Mouse (Mus musculus) left cerebral cortex, adult 18-20 months (tissue): ENCODE results near the gene Nrcam. TPM values are rescaled to one million over a fixed set of nuclear protein-coding genes. Genes with fewer than 3 reads are reported as not detected.

Source experiments
- DNase-seq, 2 experiments: peaks; one replicate each; pipeline ENCODE4 v3.0.0; 2021 to 2022; ENCODE audit warnings: low spot score in 2 of 2, mixed read lengths in 1 of 2
- total RNA-seq, 2 experiments: library from RNA; stranded (reverse); gene quantifications; 2 replicates each; pipeline ENCODE4 v1.2.3; 2021

The Nrcam gene
- total RNA-seq, 2 experiments from 2014 or later: 455 to 475 TPM

DNA sequence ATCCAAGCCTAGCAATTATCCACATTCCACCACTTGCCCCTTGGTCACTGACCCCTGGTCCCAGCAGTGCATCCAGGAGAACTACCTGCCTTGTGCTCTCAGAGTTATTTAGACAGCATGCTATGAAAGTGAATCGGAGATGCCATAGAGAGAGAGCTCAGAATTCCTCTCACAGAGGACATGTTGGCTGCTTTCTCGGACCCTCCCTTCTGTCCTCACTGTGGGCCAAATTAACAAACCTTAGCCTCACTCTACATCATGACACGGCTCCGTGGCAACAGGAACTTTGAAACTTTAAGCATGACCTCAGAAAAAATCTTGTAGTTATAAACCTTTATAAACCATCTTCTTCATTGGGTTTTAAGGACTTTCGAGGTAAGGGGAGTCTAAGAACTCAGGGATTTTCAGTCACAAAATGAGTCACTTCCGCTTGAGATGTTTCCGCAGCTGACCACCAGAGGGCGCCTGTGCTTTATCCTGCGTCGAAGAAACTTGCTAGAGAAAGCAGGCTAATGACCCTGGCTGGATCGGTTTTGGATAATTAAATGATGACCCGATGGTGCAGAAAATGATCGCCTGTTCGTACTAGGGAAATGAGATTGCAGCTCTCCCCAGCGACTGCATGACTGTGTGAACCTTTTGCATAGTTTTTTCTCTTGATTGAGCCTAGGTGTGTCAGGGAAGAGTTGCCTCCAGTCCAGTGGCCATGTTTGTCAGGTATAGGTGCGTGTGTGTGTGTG is 272.9 kb downstream of the Nrcam start:
- peak; percentile 53 to 73 for DNase-seq

DNA sequence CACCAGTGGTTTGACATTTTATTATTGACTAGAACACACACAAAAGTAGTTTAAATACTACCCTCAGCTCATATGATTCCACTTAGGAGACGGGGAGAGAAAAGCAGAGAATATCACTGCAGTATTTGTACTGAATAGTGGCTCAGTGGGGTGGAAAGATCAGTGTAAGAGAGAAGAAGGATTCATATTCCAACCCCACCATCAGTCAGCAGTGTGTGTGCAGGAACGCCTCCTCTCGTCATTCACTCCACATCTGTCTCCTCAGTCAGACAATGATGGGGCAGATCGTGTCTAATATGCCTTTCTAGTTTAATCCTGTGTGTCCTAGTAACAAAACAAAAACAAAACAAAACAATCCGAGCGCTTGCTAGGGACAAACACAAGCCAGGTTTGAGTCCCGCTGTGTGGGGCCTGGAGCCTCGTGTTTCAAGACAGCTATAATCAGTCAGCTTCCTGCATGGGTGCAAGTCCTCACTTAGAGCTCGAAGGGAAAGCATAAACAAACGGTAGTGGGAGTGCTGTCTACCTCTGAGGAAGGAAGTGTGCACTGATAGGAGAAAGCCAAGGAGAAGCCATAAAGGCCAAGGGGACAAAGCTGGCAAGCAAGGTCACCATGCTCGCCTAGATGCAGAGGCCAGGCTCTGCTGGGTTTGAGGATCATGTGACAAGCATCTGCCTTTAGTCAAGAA is 273.7 kb downstream of the Nrcam start:
- no peak for DNase-seq

DNA sequence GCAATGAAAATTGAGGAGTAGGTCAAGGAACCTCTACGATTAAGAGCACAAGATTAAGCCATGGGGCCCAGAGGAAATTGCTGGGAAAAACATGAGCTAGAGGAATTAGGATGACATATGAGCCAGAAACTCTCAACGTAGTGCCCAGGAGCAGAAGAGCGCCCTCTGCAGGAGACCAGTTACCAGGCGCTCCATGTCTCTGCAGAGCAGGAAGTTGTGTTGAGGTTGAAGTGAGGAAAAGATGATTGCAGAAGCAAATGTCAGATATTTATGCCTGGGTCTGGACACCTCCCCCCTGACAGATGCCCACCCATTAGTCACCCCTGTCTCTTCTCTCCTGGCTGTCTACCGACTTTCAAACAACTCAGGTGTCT is 274.3 kb downstream of the Nrcam start:
- DNase-seq: no peak

DNA sequence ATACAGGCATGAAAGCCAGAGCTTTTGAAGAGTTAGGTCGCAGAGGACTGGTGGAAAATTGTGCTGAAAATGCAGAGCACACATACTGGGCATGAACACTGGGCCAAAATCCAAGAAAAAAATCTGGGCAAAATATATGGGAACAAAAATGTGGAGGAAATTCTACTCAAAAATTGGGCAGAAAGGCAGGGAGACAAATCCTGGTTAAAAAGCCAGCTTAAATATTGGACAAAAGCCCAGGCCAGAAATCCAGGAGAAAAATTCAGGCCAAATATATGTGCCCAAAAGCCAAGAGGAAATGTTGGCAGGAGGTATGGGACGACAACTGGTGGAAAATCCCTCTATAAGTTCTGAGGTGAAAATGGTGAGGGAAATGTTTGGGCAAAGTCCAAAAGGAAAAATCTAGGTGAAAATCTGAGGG is 288.3 kb downstream of the Nrcam start:
- DNase-seq: no peak

DNA sequence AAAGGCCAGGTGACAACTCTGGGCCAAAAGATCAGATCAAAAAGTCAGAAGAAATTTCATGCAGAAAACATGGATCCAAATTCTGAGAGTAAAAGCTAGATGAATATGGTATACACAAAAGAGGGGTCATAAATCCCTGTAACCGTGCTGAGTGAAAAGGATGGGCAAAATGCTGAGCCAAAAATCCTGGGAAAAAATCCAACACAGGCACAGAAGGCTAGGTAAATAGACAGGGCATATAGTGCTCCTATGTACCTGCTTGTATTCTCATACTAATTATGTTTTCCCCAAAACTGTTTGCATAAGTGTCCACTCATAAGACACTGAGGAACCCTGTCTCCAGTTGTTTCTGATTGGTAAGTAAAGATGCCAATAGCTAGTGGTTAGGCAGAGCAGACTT is 288.8 kb downstream of the Nrcam start:
- DNase-seq: no peak

DNA sequence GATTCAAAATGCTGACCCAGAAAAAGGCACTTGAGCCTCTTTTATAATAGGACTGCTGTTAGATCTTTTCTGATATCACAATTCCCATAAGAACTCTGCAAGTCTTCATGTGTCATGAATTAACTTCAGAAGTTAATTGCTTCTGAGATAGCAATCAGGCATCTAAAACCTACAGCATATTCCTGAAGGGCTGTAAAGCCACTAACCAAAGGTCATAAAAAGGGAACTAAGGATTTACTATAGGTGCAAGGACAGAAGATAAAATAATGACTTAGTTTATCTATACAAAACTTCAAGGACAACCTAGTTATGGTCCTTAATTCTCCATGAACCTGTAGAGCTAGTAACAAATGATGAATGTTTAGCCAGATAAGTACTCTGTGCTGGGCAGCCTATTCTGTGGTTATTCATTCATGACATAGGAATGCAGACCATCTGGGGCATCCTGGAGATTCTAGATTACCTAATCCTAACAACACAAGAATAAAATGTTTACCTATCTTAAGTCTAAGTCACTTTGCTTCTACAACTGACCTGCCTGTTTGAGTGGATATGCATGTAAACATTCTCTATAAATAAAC is 310.7 kb downstream of the Nrcam start:
- no peak for DNase-seq

DNA sequence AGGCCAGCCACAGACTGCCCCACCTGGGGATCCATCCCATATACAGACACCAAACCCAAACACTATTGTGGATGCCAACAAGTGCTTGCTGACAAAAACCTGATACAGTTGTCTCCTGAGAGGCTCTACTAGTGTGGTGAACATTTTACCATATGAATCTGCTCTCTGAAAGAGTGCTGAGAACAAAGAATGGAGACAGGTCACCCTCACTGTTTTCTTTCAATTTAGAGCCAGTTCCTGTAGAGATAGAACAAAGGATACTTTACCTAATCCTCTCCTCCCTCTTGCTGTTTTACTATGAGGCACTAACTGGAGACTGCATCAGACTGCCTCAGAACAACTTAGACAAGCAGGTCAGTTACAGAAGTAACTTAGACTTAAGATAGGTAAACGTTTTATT is 311.9 kb downstream of the Nrcam start:
- DNase-seq: no peak

Other genes starting within 250 kb of the Nrcam start
- gene Dnajb9, start 118.6 kb upstream of the Nrcam start, total RNA-seq: 10 to 100 TPM; 41.3 to 43.4 TPM
- 100 to 1,000 TPM; 147 to 149 TPM for gene Pnpla8, start 107.5 kb upstream of the Nrcam start, total RNA-seq